8 mouse cellular contexts compared by ENCODE assay signal in the genomic region with DNA sequence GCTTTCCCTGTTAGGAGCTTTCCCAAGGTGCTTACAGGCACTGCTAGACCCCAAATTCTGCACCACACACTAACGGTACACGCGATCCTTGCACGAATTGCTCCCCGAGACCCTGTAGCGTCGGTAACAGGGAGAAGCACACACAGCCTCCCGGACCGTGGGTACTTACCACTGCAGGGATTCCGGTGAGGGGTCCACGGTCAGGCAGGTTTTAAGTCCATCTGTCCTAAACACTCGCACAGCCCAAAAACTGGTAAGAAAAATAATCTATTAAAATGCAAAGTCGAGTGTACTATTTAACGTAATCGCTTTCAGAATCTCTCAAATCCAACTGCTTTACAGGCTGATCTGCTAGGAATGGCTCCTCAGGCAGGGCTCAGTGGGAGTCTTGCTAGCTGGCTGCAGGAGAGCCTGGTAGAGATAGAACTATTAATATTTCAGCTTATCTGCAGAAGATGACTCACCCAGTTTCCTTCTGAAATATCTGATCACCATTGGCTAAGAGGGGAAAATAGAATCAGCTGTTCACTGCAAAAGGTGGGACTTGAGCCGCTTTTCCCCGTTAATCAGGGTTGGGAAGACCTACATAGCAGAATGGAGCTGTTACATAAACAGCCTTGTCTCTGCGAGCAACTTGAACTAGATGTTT. TPM values are rescaled to one million over a fixed set of nuclear protein-coding genes. Genes with fewer than 3 reads are reported as not detected.
DNase-seq lines count a peak whose midpoint lies in the region; ATAC-seq and TF ChIP-seq lines count a peak whose summit lies in the region.

Gene Wdr37, minus strand, starts transcription at position 596 of the 649 bp plus-strand sequence.

- peak within 1 kb of the TSS; percentile 88 for H3K9ac ChIP-seq in hindbrain, embryonic 14.5 days
- H3K9ac ChIP-seq in midbrain, embryonic 11.5 days (ENCODE audit: low read length) = peak within 1 kb of the TSS; percentile 87
- peak within 1 kb of the TSS; percentile 94 for H3K9ac ChIP-seq in stomach, embryonic 16.5 days (ENCODE audit: low read length)

- no peak for DNase-seq in lung, adult 2 months
- no peak for DNase-seq in lung, postnatal 4 days
- DNase-seq in cerebellum, adult 9-10 months = peak; percentile 88
- no peak for DNase-seq in gastrocnemius, adult 2 months
- peak; percentile 43 for DNase-seq in hindbrain, embryonic 14.5 days (ENCODE audit: low spot score)
- peak; percentile 36 to 59 for DNase-seq in left cerebral cortex, postnatal 10 days (ENCODE audit: extremely low spot score in 1 of 2, low spot score in 2 of 2)
- DNase-seq in midbrain, embryonic 11.5 days (ENCODE audit: low spot score, missing footprints) = no peak

- peak within 1 kb of the TSS; percentile 62 for H3K4me2 ChIP-seq in hindbrain, embryonic 14.5 days (replicated peaks)
- peak within 1 kb of the TSS; percentile 81 for H3K4me2 ChIP-seq in midbrain, embryonic 11.5 days
- H3K4me2 ChIP-seq in stomach, embryonic 16.5 days (ENCODE audit: low read depth, low read length) = peak within 1 kb of the TSS; percentile 80

- no peaks in the 10 kb centered on the region for H3K27me3 ChIP-seq in hindbrain, embryonic 14.5 days (ENCODE audit: control insufficient read depth, insufficient read depth, low read length)
- no peaks in the 10 kb centered on the region for H3K27me3 ChIP-seq in midbrain, embryonic 11.5 days (ENCODE audit: control insufficient read depth, insufficient read depth, low read length)
- H3K27me3 ChIP-seq in stomach, embryonic 16.5 days (ENCODE audit: control insufficient read depth, insufficient read depth, low read length) = no peaks in the 10 kb centered on the region

- H3K4me1 ChIP-seq in lung, adult 2 months (ENCODE audit: control insufficient read depth, insufficient read depth, low read length) = peaks cover 11% of the 10 kb centered on the region
- peaks cover 20% of the 10 kb centered on the region for H3K4me1 ChIP-seq in hindbrain, embryonic 14.5 days (replicated peaks; ENCODE audit: control insufficient read depth, insufficient read depth, low read length)
- H3K4me1 ChIP-seq in midbrain, embryonic 11.5 days (ENCODE audit: control insufficient read depth, insufficient read depth, low read length) = peaks cover 8% of the 10 kb centered on the region
- H3K4me1 ChIP-seq in stomach, embryonic 16.5 days (ENCODE audit: control insufficient read depth, insufficient read depth, low read length) = peaks cover 8% of the 10 kb centered on the region

- TF ChIP-seq CTCF in lung, adult 2 months (IDR thresholded peaks at IDR 0.05; ENCODE audit: insufficient read depth, low read length) = no peak
- no peak for TF ChIP-seq CTCF in gastrocnemius, adult 2 months (IDR thresholded peaks at IDR 0.05)

- no peak for TF ChIP-seq POLR2A in lung, adult 2 months (IDR thresholded peaks at IDR 0.05; ENCODE audit: borderline replicate concordance, extremely low read depth, low read depth, low read length)

- 2% methylated on average over 18 of the region's 18 CpGs for WGBS in lung, adult 2 months
- under 1% methylated on average over 18 of the region's 18 CpGs for WGBS in hindbrain, embryonic 14.5 days
- WGBS in midbrain, embryonic 11.5 days = 2% methylated on average over 18 of the region's 18 CpGs
- under 1% methylated on average over 18 of the region's 18 CpGs for WGBS in stomach, embryonic 16.5 days

- H3K27ac ChIP-seq in gastrocnemius, adult 2 months = peak within 1 kb of the TSS; percentile 98
- H3K27ac ChIP-seq in hindbrain, embryonic 14.5 days = peak within 1 kb of the TSS; percentile 93
- H3K27ac ChIP-seq in midbrain, embryonic 11.5 days (ENCODE audit: low read depth, low read length) = peak within 1 kb of the TSS; percentile 92
- H3K27ac ChIP-seq in stomach, embryonic 16.5 days (ENCODE audit: low read length) = peak within 1 kb of the TSS; percentile 99

- intact Hi-C loops in gastrocnemius, adult 2 months (cut with DNase I) = loop anchor here (5.0 kb wide), 1 partner anchor 126 kb away; the partner anchor contains the start of gene Gtpbp4
- intact Hi-C loops in left cerebral cortex, postnatal 10 days (cut with DNase I) = no loop called here

- no peaks in the 10 kb centered on the region for H3K9me3 ChIP-seq in hindbrain, embryonic 14.5 days (ENCODE audit: control insufficient read depth, low read length)
- no peaks in the 10 kb centered on the region for H3K9me3 ChIP-seq in midbrain, embryonic 11.5 days (ENCODE audit: control insufficient read depth, low read length)
- H3K9me3 ChIP-seq in stomach, embryonic 16.5 days (replicated peaks; ENCODE audit: control insufficient read depth, low read length) = no peaks in the 10 kb centered on the region

- peak within 1 kb of the TSS; percentile 99 for H3K4me3 ChIP-seq in lung, adult 2 months (replicated peaks; ENCODE audit: extremely low read depth, low read depth, low read length)
- peak within 1 kb of the TSS; percentile 96 for H3K4me3 ChIP-seq in gastrocnemius, adult 2 months
- peak within 1 kb of the TSS; percentile 81 for H3K4me3 ChIP-seq in hindbrain, embryonic 14.5 days (replicated peaks; ENCODE audit: low read length)
- H3K4me3 ChIP-seq in midbrain, embryonic 11.5 days (ENCODE audit: low read depth, low read length) = peak within 1 kb of the TSS; percentile 88
- peak within 1 kb of the TSS; percentile 94 for H3K4me3 ChIP-seq in stomach, embryonic 16.5 days (replicated peaks; ENCODE audit: low read length)

- no peaks in the 10 kb centered on the region for H3K36me3 ChIP-seq in hindbrain, embryonic 14.5 days (replicated peaks; ENCODE audit: control insufficient read depth, insufficient read depth)
- H3K36me3 ChIP-seq in midbrain, embryonic 11.5 days (ENCODE audit: control insufficient read depth, insufficient read depth, low read length) = no peaks in the 10 kb centered on the region
- H3K36me3 ChIP-seq in stomach, embryonic 16.5 days (ENCODE audit: control insufficient read depth, insufficient read depth, low read length) = no peaks in the 10 kb centered on the region

- peak; percentile 51 for ATAC-seq in hindbrain, embryonic 14.5 days (ENCODE audit: low FRiP score)
- ATAC-seq in midbrain, embryonic 11.5 days (ENCODE audit: low FRiP score) = peak; percentile 22
- ATAC-seq in stomach, embryonic 16.5 days (ENCODE audit: insufficient read depth, low FRiP score) = peak; percentile 67

RNA-seq across cellular contexts. Expression of gene Wdr37, which starts in this region (rescaled TPM):
- polyA plus RNA-seq in lung, adult 2 months (2012; rRNA removed) = 13.7 and 22.3 TPM in 2 replicates
- 10 to 100 TPM; 24.3 to 33.1 TPM for total RNA-seq in gastrocnemius, adult 2 months (2021)
- 66.8 and 69.7 TPM in 2 replicates for polyA plus RNA-seq in hindbrain, embryonic 14.5 days (2014; fragmentation: Nextera tagmentation; extraction: Ambion mirVana)
- total RNA-seq in left cerebral cortex, postnatal 10 days (2021) = 10 to 100 TPM; 82.0 to 91.6 TPM
- 46.2 and 53.9 TPM in 2 replicates for polyA plus RNA-seq in midbrain, embryonic 11.5 days (2014; fragmentation: Nextera tagmentation; extraction: Ambion mirVana)
- 19.0 and 20.4 TPM in 2 replicates for polyA plus RNA-seq in stomach, embryonic 16.5 days (2015; fragmentation: Nextera tagmentation; extraction: Ambion mirVana)

Comparison
In these comparisons a context has a peak if more than half of its experiments do, and no peak if none do; other contexts are left out.
1. DNase-seq: peak in cerebellum, adult 9-10 months (single experiment), hindbrain, embryonic 14.5 days (single experiment) and left cerebral cortex, postnatal 10 days (2 of 2); none in lung, adult 2 months (single experiment), lung, postnatal 4 days (0 of 2), gastrocnemius, adult 2 months (single experiment) and midbrain, embryonic 11.5 days (single experiment).
2. Peak in every context shown above with its lines, with median percentiles within 50 percentile points of each other: H3K4me3 ChIP-seq, H3K27ac ChIP-seq, ATAC-seq, H3K4me2 ChIP-seq and H3K9ac ChIP-seq.